Mouse (Mus musculus) left cerebral cortex, postnatal 4 days (tissue): ENCODE results near the gene Lpcat4. TPM values are rescaled to one million over a fixed set of nuclear protein-coding genes. Genes with fewer than 3 reads are reported as not detected.
"Not testable (repeated sequence)": the region's sequence is repeated elsewhere in the genome, so short reads cannot be mapped to it uniquely, and the experiment has no call there.

Experiments used
- DNase-seq: peaks from one replicate; pipeline ENCODE4 v3.0.0-alpha.2; 2022
- intact Hi-C: fragments of 180-260 bp; cut with DNase I; formaldehyde crosslinking; loops from one replicate; pipeline ENCODE4 v1.15.1; 2025
- total RNA-seq, 2 experiments: library from RNA; stranded (reverse); gene quantifications; 2 replicates each; pipeline ENCODE4 v1.2.3; 2021

Gene Lpcat4
- total RNA-seq, 2 experiments from 2014 or later = 47.7 to 50.4 TPM

DNA sequence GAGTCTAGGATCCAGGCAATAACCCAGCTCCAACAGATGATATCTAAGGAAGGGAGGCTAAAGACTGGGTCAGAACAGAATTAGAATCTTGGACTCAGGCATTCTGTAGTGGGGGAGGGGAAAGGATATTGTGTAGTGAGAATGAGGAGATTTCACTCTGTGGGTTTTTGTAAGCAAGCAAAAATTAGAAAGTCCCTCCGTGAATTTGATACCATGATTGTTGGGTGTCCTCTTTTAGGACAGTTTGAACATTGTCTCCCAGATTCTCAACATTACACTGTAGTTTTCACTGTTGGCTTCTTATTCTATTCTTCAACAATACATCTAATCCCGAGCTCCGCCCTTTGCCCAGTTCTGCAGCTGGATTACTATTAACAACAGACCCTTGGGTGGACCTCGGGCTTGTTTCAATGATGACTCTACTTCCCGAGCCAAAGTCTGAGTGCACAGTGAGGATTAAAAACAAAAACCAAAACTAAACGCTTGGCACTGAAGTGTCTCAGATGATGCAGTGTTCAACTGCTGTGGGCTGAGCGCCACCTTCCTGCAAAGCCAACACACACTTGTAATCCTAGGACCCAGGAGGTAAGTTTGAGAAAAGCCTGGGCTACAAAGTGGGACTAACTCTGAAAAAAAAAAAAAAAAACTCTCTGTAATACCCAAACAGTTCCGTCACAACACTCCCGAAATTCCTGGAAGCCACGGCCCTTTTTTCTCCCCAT is 20.1 kb downstream of the Lpcat4 start, which contains the start of gene Nutm1:
Gene Nutm1 (minus strand): TSS at position 51 of the 722 bp plus-strand sequence.
- intact Hi-C loops = no loop called here
- no peak for DNase-seq

DNA sequence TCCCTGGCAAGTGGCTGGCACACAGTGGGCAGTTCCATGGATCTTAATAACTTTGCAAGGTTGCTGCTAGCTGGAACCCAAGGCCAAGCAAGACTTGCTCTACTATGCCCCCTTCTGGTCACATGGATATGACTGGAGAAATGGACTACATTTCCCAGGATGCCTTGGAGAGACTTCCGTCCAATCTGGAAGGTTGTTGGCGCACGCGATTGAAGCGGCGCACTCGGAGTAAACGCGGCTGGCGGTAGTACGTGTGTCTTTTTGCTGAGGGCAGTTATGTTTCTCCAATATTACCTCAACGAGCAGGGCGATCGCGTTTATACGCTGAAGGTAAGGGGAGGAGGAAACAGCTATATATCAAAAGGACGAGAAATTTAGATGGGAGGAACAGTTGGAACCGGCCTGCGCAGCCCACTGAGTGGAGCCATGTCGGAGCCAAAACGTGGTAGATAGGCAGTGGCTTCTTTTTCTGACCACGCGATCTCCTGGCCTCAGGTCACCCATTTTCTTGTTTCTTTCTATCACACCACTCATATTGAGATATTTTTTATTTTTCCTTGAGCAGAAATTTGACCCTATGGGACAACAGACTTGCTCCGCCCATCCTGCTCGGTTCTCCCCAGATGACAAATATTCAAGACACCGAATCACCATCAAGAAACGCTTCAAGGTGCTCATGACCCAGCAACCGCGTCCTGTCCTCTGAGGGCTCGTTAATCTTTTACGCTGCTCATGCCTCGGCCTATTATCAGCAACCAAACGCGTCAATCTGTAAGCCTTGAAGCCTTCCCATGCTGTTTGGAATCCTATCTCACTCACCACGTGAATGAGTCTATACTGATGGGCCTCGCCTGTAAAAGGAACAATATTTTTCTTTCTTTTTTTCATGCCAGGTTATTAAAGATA is 22.7 kb downstream of the Lpcat4 start, which contains the start of gene Nop10:
Gene Nop10 (plus strand): TSS at position 179 of the 906 bp plus-strand sequence.
- intact Hi-C loops = no loop called here
- peak; percentile 83 for DNase-seq

DNA sequence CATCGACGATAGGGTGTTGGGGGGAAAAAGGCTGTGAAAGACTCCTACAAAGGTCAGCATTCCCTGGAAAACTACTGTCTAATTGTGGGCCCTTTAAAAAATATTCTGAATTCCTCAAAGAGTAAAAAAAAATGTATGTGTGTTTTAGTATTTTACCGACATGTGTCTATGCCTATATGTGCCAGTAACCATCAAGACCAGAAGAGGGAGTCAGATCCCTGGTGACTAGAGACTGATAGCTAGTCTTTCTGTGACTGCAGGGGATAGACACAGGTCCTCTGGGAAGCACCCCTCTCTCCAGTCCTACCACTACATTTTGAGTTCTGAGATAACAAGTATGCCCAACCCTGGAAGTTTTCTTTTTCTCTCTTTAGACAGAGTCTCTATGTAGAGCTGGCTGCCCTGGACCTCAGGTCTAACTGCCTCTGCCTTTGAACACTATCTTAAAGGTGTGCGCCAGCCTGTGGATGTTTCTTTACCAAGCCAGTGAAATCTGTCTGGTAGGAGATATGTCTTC is 23.6 kb downstream of the Lpcat4 start:
- intact Hi-C loops = no loop called here
- DNase-seq = no peak

DNA sequence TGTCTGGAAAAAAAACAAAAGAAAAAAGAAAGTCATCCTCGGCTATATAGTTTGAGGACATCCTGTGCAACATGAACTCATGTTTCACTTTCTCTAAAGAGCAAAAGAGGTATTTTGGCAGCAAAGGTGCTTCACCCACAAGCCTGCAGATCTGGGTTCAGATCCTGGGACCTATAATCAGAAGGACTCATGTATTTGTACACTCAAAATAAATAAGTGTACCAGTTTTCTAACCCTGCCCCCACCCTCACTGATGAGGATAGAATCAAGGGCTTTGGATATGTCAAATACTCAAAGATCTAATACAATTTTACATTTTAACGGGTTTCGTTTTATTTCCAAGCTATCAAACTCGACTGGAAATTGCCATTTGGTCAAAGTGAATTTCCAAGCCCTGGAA is 25.1 kb downstream of the Lpcat4 start:
- intact Hi-C loops = no loop called here
- no peak for DNase-seq

DNA sequence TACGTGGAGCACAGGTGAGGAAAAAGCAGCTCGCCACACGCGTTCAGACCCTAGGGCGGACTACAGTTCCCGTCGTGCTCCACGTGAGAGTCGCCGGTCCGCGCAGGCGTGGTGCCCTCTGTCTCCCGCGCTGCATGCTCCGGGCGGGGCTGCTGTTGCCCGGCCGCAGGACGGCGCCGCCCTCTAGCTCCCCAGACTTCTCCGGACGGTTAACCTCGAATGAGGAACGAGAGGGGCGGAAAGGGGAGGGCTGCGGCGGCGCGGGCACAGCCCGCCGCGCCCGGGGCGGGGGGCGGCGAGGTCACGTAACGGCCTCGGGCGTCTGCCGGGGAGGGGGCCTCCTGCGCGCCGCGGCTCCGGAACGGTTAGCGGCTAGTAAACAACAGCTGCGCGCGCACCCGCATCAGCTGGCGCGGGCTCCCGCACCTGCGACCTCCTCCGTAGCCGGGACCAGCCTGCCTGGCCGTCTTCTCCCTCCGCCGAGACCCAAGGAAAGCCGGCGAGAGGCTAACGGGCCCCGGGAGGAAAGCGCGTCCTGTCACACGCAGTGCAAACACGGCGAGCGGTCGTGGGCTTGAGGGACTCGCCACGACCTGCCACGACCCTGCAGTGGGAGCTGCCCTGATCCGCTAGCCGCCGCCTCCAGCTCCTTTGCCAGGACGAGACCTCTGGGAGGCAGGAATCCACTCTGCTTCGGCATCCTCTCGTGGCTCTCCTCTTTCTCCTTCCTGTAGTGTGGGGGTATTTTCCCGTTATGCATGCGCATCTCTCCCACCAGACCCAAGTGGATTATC is 26.4 kb downstream of the Lpcat4 start, which contains the start of gene Slc12a6:
Gene Slc12a6 (plus strand): TSS at position 378 of the 794 bp plus-strand sequence.
- intact Hi-C loops = loop anchor here (5.0 kb wide), 1 partner anchor 102 kb away; the partner anchor contains the start of gene Emc4
- DNase-seq = peak; percentile 93

DNA sequence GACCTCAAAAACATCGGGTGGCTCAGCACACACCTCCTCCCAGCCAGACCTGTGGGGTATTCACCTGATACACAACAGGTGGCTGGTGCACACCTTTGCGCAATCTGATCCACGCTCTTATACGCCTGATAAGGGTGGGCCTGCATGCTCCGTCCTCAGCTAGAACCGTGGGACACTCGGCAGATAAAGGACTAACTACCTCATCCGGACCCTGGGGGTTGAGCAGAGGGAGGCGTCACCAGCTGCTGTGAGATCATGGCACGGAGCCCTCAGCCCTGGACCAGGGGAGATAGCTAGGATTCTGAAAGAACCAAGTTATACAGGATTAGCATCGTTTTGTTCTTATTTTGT is 26.9 kb downstream of the Lpcat4 start, which contains the start of gene Gm21985:
Gene Gm21985 (plus strand): TSS at position 73 of the 351 bp plus-strand sequence.
- DNase-seq = peak; percentile 68
- intact Hi-C loops = loop anchor here (5.0 kb wide), 1 partner anchor 101 kb away; the partner anchor contains the start of gene Emc4

DNA sequence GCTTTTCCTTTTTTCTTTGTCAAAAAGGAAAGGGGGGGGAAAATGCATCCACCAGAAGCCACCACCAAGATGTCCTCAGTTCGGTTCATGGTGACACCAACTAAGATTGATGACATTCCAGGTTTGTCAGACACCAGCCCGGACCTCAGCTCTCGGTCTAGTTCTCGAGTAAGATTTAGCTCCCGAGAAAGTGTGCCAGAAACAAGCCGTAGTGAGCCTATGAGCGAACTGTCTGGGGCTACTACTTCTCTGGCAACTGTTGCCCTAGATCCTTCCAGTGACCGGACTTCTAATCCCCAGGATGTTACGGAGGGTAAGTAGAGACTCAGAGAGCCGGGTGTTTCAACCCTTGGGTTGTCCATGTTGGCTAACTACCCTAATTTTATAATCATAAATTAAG is 27.5 kb downstream of the Lpcat4 start:
- intact Hi-C loops = loop anchor here (5.0 kb wide), 1 partner anchor 101 kb away; the partner anchor contains the start of gene Emc4
- DNase-seq = no peak

DNA sequence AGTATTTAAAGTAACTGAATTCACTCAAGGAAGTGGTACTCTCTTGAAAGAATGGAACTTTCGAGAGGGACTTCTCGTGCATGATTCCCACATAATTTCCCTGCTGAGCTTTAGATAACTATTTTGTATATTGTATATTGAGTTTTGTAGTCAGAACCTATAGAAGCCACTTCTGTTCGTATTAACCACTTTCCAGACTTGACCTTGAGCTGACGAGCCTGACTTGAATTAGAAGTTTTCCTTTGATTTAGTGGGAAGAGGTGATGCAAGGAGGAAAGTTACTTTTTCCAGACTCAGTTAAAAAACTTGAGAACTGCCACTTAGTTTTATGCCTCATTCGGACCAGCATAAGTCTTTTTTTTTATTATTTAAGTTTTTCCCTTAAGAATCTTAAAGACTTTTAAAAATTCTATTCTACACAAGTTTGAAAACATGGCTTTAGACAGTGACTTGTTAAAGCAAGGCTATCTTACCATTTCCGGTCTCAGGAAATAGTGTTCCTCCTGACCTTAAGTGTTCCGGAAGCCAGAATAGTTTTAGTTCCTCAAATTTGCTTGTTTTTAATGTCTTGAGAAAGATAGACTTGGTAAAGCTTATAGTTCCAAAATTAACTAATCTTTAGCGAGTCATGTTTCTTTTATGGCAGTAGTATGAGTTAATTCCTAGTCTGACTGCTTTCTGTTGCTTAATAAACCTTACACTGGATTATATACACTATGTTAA is 28.4 kb downstream of the Lpcat4 start:
- intact Hi-C loops = loop anchor here (5.0 kb wide), 1 partner anchor 100 kb away; the partner anchor contains the start of gene Emc4
- no peak for DNase-seq

DNA sequence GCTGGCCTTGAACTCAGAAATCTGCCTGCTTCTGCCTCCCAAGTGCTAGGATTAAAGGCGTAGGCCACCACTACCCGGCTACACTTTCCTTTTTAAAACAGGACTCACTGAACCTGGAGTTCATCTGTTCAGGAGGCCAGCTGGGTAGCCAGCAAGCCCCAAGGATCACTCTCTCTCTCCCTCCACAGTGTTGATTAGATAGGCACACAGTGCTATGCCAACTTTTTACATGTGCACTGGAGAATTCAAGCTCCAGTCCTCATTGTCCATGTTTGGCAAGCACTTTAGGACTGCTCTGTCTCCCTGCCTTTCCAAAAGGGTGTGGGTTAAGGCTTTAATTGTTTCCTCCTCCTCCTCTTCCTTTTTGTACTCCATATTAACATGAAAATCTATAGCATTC is 30.7 kb downstream of the Lpcat4 start:
- DNase-seq = no peak
- intact Hi-C loops = no loop called here

DNA sequence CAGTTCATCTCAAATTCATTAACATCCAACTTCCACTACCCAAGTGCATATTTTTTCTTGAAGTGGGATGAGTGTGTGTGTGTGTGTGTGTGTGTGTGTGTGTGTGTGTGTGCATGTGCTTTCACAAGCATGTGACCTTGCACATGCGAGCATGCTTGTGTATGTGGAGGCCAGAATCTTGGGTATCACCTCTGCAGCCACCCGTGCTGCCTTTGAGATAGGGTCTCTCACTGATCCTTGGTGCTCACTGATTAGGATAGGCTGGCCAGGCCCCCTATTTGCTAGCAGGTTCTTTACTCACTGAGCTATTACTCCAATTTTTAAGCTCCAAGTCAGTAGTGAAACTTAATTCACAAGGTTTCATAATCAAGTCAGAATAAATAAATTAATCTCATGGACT is 33.6 kb downstream of the Lpcat4 start:
- intact Hi-C loops = no loop called here
- DNase-seq = no peak

DNA sequence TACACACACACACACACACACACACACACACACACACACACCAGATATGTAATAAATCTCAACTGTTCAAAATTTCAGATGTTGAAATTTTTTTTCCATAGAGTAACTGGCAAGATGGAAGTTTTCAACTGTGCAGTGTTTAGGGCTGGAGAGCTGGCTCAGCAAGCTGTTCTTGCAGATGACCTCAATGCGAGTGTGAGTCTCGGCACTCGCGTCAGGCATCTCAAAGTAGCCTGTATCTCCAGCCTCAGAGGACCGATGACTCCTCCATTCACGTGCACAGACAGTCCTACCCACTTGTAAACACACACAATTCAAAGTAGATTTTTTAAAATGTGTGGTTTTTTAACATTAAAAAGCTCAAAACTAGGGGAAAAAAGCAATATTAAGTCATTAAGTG is 34.2 kb downstream of the Lpcat4 start:
- DNase-seq = no peak

DNA sequence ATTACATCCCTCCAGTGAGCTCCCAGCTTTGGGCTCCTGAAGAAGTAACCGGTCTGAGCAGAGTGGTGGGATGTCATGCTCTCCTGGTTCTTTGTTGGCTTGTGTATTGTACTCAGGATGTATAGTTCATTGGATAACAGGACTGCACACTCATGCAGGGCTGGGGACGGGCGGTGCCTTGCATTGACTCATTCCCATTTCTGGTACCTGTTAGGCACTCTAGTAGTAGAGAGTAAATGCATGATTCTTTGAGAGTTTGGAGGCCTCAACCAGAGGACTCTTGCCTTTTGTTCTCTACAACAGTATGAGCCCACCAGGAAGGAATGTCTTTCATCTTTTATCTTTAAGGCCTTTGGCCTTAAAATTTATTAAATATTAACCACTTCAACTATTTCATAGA is 37.6 kb downstream of the Lpcat4 start:
- DNase-seq = no peak
- intact Hi-C loops = no loop called here

More for the DNA sequence above, 34.2 kb downstream of the Lpcat4 start:
- intact Hi-C loops = no loop called here

DNA sequence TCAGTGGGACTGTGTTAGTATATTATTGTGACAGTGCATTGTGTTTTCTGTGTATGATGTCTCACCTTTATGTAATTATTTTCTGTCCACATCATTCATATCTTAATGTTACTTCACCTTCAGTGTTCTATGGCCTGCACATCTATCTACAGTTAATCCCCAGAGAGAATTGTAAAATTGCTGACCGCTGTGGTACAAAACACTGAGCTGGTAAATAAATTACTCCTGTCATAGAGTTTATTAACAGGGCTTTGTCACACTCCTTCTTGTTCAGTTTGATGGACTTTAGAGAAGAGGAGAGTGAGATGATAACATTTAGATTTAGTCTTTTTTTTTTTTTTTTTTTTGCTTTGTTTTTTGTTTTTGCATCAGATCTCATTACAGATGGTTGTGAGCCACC is 43.6 kb downstream of the Lpcat4 start:
- no peak for DNase-seq
- intact Hi-C loops = no loop called here

DNA sequence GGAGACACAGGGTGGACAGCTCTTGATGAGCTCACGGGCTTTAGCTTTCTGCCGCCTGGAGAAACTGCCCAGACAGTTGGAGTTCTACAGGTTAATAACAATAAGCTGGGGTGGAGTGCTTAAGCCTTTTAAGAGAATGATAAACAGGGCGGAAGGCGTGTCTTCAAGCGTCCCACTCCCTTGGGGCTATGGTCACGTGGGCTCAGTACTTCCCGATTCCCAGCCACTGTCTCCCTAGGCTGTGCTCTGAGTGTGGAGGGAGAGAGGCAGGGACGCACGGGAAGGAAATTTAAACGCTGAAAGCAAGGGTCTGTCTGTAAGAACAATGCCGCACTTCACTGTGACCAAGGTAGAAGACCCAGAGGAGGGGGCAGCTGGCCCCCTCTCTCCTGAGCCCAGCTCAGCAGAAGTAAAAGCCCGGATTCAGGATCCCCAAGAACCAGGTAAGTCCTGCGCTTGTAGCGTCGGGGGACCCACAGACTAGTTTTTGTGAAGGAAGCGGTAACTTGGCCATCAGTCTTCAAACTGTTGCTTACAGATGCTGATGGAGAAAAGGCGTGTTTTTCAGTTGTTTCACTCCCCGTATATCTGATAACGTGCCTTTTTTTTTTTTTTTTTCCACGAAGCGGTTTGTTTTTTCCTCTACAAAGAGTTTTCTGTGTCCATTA is 45.2 kb downstream of the Lpcat4 start:
- intact Hi-C loops = no loop called here
- peak; percentile 43 for DNase-seq

DNA sequence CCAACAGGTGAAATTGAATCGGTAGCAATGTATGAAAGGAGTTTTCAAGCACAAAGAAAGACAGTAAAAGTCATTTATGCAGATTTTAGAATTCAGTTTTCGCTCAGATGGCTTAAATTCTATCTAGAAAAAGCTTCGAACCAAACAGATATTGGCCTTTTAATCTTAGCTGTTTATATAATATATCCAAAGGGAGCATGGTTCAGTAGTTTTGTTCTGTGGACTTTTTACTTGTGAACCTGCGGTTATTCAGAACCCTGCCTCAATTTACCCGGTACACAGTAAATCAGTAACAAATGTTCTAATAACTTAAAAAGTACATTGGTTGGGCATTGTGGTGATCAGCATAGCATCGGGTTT is 45.7 kb downstream of the Lpcat4 start:
- no peak for DNase-seq
- intact Hi-C loops = no loop called here

DNA sequence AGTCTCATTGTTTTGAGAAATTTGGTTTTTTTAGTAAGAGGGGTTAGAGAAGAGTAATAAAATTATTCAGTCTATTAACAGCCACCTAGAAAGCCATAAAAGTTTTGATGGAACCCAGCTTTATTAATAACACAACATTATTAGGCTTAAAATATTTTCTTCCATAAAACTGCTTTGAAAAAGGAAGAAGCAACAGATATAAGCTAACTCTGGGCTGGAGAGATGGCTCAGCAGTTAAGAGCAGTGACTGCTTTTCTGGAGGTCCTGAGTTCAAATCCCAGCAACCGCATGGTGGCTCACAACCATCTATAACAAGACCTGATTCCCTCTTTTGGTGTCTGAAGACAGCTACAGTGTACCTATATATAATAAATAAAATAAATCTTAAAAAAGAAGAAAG is 46.8 kb downstream of the Lpcat4 start:
- DNase-seq = not testable (repeated sequence)

DNA sequence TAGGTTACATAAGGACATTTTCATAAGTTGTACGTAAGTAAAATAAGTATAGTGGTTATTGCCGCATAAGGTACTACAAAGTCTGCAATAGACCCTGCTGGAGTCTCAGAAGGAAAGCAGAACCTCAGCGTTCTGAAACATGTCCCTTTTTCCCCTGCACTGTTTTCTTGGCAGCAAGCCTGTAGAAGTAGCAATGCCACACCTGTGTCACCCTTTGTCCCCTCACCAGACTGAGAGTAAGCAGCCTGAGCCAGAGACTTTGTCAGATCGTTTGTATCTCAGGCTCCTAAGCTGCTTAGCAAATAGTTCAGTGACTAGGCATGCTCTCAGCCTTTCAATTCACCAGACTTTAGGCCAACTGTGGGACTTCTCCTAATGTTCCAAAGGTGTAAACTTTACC is 47.8 kb downstream of the Lpcat4 start:
- DNase-seq = no peak

More for the DNA sequence above, 46.8 kb downstream of the Lpcat4 start:
- intact Hi-C loops = not testable (repeated sequence)

DNA sequence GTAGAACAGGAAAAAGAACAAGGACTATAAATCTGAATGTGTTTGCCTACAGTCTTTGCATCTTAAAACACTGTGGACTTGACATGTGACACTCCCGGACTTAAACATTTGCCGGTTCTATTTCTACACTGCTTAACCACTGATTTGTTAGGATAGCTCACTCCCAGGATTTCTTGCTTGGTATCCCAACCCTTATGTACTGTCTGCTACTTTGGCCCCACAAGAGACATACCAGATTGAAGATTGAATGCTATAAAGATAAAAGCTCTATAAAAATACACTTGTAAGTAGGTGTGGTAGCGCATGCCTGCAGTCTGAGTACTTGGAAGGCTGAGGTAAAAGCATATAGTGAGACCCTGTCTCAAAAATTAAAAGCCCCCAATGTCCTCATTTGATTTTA is 50.2 kb downstream of the Lpcat4 start:
- intact Hi-C loops = no loop called here
- DNase-seq = no peak

More for the DNA sequence above, 47.8 kb downstream of the Lpcat4 start:
- intact Hi-C loops = no loop called here

DNA sequence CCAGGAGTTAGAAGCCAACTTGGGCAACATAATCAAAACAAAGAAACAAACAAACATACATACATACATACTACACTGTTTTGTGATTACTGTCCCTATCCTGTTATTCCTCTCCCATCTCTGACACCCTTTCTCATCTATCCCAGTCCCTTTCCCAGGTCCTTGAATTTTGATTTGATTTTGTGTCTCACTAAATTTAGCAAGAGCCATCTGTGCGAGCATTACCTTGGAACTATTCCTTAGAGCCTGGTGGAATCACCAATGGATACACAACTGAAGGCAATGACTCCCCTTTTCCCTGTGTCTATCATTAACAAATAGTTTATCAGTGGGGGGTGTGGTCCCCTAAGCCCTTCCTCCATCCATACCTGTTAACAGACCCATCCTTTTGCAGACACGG is 53.6 kb downstream of the Lpcat4 start:
- intact Hi-C loops = no loop called here
- DNase-seq = no peak
